Mouse (Mus musculus) MEL (cell line): Measurements from ENCODE around the gene Klf11.

Source experiments
- CTCF ChIP-seq, 3 experiments: IDR thresholded peaks in 2 of 3; conservative IDR thresholded peaks in 1 of 3; 2 replicates each; pipeline ENCODE4 v1.5.1; 2011 to 2012; ENCODE audit warnings: low read length in 3 of 3, low read depth in 2 of 3, mild to moderate bottlenecking in 2 of 3, improper control_type of control experiment in 1 of 3, inconsistent platforms in 1 of 3, mixed read lengths in 1 of 3, moderate library complexity in 1 of 3; ENCODE audit not compliant: control insufficient read depth in 1 of 3, insufficient read depth in 1 of 3, poor library complexity in 1 of 3, severe bottlenecking in 1 of 3
- EP300 ChIP-seq, 2 experiments: IDR thresholded peaks; 2 replicates each; pipeline ENCODE4 v1.6.1; 2011; ENCODE audit warnings: improper control_type of control experiment in 2 of 2, low read length in 2 of 2, low read depth in 1 of 2, mild to moderate bottlenecking in 1 of 2
- GATA1 ChIP-seq: IDR thresholded peaks from 2 replicates; pipeline ENCODE4 v1.6.1; 2011; ENCODE audit warnings: low read depth, low read length, improper control_type of control experiment
- HCFC1 ChIP-seq: IDR thresholded peaks from 2 replicates; pipeline ENCODE4 v1.6.1; 2012; ENCODE audit warnings: low read depth, mild to moderate bottlenecking, inconsistent platforms, low read length, improper control_type of control experiment, moderate library complexity
- RAD21 ChIP-seq: IDR thresholded peaks from 2 replicates; pipeline ENCODE4 v1.6.1; 2011; ENCODE audit warnings: mild to moderate bottlenecking, low read depth, low read length, improper control_type of control experiment
- TAL1 ChIP-seq: IDR thresholded peaks from 2 replicates; pipeline ENCODE4 v1.6.1; 2012; ENCODE audit warnings: mild to moderate bottlenecking, inconsistent platforms, low read length, moderate library complexity, mixed read lengths
- TBP ChIP-seq: IDR thresholded peaks from 2 replicates; pipeline ENCODE4 v1.8.0; 2011; ENCODE audit warnings: low read depth, low read length, improper control_type of control experiment
- UBTF ChIP-seq: IDR thresholded peaks from 2 replicates; pipeline ENCODE4 v1.6.1; 2012; ENCODE audit warnings: low read depth, mild to moderate bottlenecking, inconsistent platforms, low read length, improper control_type of control experiment, moderate library complexity, borderline replicate concordance; ENCODE audit not compliant: insufficient read depth
- USF2 ChIP-seq, 2 experiments: IDR thresholded peaks; 2 replicates each; pipeline ENCODE4 v1.6.1; 2011 to 2012; ENCODE audit warnings: improper control_type of control experiment in 2 of 2, low read length in 2 of 2, borderline replicate concordance in 1 of 2, inconsistent platforms in 1 of 2, low read depth in 1 of 2, mild to moderate bottlenecking in 1 of 2; ENCODE audit not compliant: insufficient read depth in 1 of 2

DNA sequence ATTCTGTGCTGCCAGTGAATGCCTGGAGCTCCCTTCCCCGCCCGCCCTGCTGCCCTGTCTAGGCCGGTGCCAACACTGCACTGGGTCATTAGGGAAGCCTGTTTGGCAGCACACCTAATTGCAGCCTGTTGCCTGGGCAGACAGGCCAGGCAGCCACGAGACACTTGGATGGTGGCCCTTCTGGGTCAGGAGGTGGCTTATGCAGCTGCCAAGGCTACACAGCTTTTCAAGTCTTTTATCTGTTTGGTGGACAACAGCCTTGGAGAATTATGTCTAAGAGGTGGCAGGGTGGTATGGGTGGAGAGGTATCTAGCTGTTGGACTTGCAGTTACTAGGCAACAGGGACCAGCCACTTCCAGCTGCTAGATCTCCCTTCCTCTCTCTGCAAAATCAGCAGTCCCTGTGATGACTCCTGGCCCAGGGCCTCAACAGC is 8.7 kb upstream of the Klf11 start:
- TF ChIP-seq HCFC1 (no peak), UBTF (no peak), GATA1 (no peak), EP300 (IDR thresholded peaks at IDR 0.05; ENCODE audit: low read depth in 1 of 2, low read length in 2 of 2) (no peak), CTCF (IDR thresholded peaks at IDR 0.05 in 2 of 3, conservative IDR thresholded peaks at IDR 0.05 in 1 of 3; ENCODE audit: control insufficient read depth in 1 of 3, insufficient read depth in 1 of 3, low read depth in 2 of 3, low read length in 3 of 3, poor library complexity in 1 of 3, severe bottlenecking in 1 of 3) (no peak), TBP (no peak), USF2 (IDR thresholded peaks at IDR 0.05; ENCODE audit: borderline replicate concordance in 1 of 2, insufficient read depth in 1 of 2, low read depth in 1 of 2, low read length in 2 of 2) (no peak), RAD21 (no peak), TAL1 (no peak)
